Mouse (Mus musculus) megakaryocyte-erythroid progenitor cell, adult 5 weeks (primary cell): ENCODE results near the gene Pum2. TPM values are rescaled to one million over a fixed set of nuclear protein-coding genes. Genes with fewer than 3 reads are reported as not detected.

ENCODE experiments used
- polyA plus RNA-seq: library from polyadenylated mRNA; stranded (reverse); fragments of >175 nt; gene quantifications from 2 replicates; pipeline ENCODE4 v1.2.3, GENCODE M21; 2012

The Pum2 gene
- 31.8 and 36.3 TPM in 2 replicates for polyA plus RNA-seq

GRCm38 (mm10) chr12:8673974-8674306 lies at the start of gene Pum2:
TSS of gene Pum2 (plus strand) at chr12:8674134.

GRCm38 (mm10) chr12:8770946-8771843 lies 97.3 kb downstream of the Pum2 start, which contains the start of gene Sdc1:
TSS of gene Sdc1 (plus strand) at chr12:8771323.

Other genes with a start within 250 kb of the Pum2 start
- 271 and 442 TPM in 2 replicates for gene Rhob, start 174.1 kb upstream of the Pum2 start, polyA plus RNA-seq
- not detected in 2 replicates for gene Slc7a15, start 75.1 kb upstream of the Pum2 start, polyA plus RNA-seq
- 10.0 and 15.0 TPM in 2 replicates for gene Sdc1, start 97.2 kb downstream of the Pum2 start, polyA plus RNA-seq
- 18.2 and 20.8 TPM in 2 replicates for gene Laptm4a, start 247.5 kb downstream of the Pum2 start, polyA plus RNA-seq